Mouse (Mus musculus) midbrain, postnatal 0 days (tissue): Measurements from ENCODE around the gene Dgkq. TPM values are rescaled to one million over a fixed set of nuclear protein-coding genes. Genes with fewer than 3 reads are reported as not detected.

ENCODE experiments used
- ATAC-seq: fragments of 200-750 bp; cut with Nextera tagmentation; 2 replicates; pipeline ENCODE4 v1.8.0; 2017; ENCODE audit warnings: moderate number of reproducible peaks, mild to moderate bottlenecking, moderate TSS enrichment, moderate library complexity; ENCODE audit not compliant: low FRiP score
- DNase-seq: peaks from one replicate; pipeline ENCODE4 v3.0.0-alpha.2; 2015; ENCODE audit warnings: low spot score
- H3K27ac ChIP-seq: fragments of 300-500 bp; sonication (generic); 2 replicates; pipeline ENCODE4 v1.5.1; 2014; ENCODE audit warnings: low read depth, mild to moderate bottlenecking, low read length, mixed read lengths
- H3K27me3 ChIP-seq: fragments of 300-500 bp; sonication (generic); 2 replicates; pipeline ENCODE4 v1.6.1; 2014; ENCODE audit warnings: low read length, control low read depth, mixed read lengths; ENCODE audit not compliant: insufficient read depth
- H3K36me3 ChIP-seq: fragments of 300-500 bp; sonication (generic); 2 replicates; pipeline ENCODE4 v1.6.1; 2014; ENCODE audit warnings: low read length, control low read depth, mixed read lengths; ENCODE audit not compliant: insufficient read depth
- H3K4me1 ChIP-seq: fragments of 300-500 bp; sonication (generic); 2 replicates; pipeline ENCODE4 v1.6.1; 2014; ENCODE audit warnings: mild to moderate bottlenecking, control low read depth, antibody characterized with exemption, low read length, mixed read lengths; ENCODE audit not compliant: insufficient read depth
- H3K4me2 ChIP-seq: fragments of 300-500 bp; sonication (generic); 2 replicates; pipeline ENCODE4 v1.6.1; 2014; ENCODE audit warnings: low read depth, mild to moderate bottlenecking, low read length, mixed read lengths; ENCODE audit not compliant: poor library complexity, severe bottlenecking
- H3K4me3 ChIP-seq: fragments of 300-500 bp; sonication (generic); 2 replicates; pipeline ENCODE4 v1.5.1; 2014; ENCODE audit warnings: low read depth, mild to moderate bottlenecking, low read length, moderate library complexity
- H3K9ac ChIP-seq: fragments of 300-500 bp; sonication (generic); replicated peaks from 2 replicates; pipeline ENCODE4 v1.6.1; 2014; ENCODE audit warnings: mild to moderate bottlenecking, low read length, moderate library complexity, mixed read lengths; ENCODE audit not compliant: poor library complexity, severe bottlenecking
- H3K9me3 ChIP-seq: fragments of 300-500 bp; sonication (generic); 2 replicates; pipeline ENCODE4 v1.6.1; 2016; ENCODE audit warnings: low read length, control low read depth
- CTCF ChIP-seq: IDR thresholded peaks from 2 replicates; pipeline ENCODE4 v1.5.1; 2016; ENCODE audit warnings: antibody characterized with exemption, mild to moderate bottlenecking
- WGBS: fragments of 180-500 bp; shearing (Covaris S2); extraction: QIAGEN DNeasy Blood & Tissue Kit; methylation state at CpG from one replicate; pipeline ENCODE4 v1.1.7; 2014; 5-methylcytosine and 5-hydroxymethylcytosine counted together
- polyA plus RNA-seq: library from polyadenylated mRNA; unstranded; fragments of >200 nt; fragmentation: Nextera tagmentation; extraction: Ambion mirVana; gene quantifications from 2 replicates; pipeline ENCODE4 v1.2.1, GENCODE M21; 2015
- total RNA-seq: library from RNA; depleted of rRNA; stranded (reverse); fragments of >200 nt; gene quantifications from 2 replicates; pipeline ENCODE4 v1.2.3, GENCODE M21; 2014

Dgkq gene
- total and polyA plus RNA-seq, 2 experiments from 2014 or later, result 23.7 to 45.4 TPM

DNA sequence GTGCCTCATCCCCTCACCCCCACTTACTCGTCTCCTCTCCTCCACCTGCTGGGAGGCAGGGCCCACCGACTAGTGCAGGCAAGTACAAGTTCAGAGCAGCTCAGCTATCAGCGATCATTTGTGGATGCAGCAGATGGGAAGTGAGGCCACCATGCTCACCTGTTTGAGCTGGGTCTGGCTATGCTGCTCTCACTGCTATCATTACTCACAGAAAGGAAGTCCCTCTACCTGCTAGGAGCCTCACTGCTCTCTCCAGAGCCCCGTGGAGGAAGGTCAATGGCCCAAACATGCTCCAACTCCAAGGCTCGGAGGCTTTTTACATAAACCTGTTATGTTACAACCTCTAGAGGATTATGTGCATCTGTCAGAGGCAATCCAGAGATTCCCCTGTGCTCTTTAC, 12.1 kb downstream of the Dgkq start:
- no peak for TF ChIP-seq CTCF

DNA sequence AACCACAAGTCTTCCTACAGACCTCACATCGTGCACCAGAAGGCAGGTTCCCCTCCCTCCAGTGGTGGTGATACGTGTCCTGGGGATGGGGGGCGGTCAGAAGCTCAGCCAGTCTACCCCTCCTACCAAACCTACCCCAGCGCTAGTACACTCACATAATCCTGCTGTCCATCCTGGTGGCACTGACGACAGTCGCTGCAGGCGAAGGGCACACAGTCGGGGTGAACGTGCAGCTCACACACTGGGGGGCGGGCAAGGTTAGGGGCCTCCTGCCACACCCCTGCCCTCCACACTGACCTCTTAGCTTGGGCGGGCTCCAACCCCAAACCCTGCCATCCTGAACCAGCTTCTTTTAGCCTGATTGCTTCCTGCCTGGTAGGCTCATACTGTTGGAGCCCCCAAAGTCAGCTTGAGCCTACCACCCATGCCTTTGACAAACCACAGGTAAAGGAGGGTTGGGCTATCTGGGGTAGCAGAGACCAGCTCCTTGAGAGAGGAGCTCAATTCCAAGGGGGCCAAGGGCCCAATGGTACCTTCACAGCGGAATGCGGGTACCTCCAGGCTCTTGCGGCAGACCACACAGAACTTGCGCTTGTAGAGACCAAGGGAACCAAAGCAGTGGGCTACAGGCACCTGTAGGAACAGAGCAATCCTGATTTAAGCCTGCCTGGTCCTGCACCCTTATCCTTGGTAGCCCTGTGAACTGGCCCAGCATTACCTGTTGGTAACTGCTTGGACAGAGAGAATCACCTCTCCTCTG, 13.4 kb downstream of the Dgkq start:
- no peaks in the 10 kb centered on the region for H3K27me3 ChIP-seq
- no peaks in the 10 kb centered on the region for H3K9me3 ChIP-seq
- TF ChIP-seq CTCF, result no peak
- no peak overlapping the region for H3K4me2 ChIP-seq
- no peak overlapping the region for H3K4me3 ChIP-seq
- whole genome bisulfite sequencing, result 91% methylated on average over 15 of the region's 15 CpGs
- H3K36me3 ChIP-seq, result peaks cover 56% of the 10 kb centered on the region
- no peak overlapping the region for H3K9ac ChIP-seq
- DNase-seq (no peak), ATAC-seq (no peak)
- H3K27ac ChIP-seq, result no peak overlapping the region
- H3K4me1 ChIP-seq, result peaks cover 6% of the 10 kb centered on the region; the same call in 1 of the 2 replicates

More for the DNA sequence above, 12.1 kb downstream of the Dgkq start:
- no peaks in the 10 kb centered on the region for H3K27me3 ChIP-seq
- H3K9me3 ChIP-seq, result no peaks in the 10 kb centered on the region
- no peak overlapping the region for H3K9ac ChIP-seq
- H3K4me3 ChIP-seq, result no peak overlapping the region
- peaks cover 52% of the 10 kb centered on the region for H3K36me3 ChIP-seq
- no peak overlapping the region for H3K4me2 ChIP-seq
- peaks cover 6% of the 10 kb centered on the region; the same call in 1 of the 2 replicates for H3K4me1 ChIP-seq
- H3K27ac ChIP-seq, result no peak overlapping the region
- ATAC-seq (no peak), DNase-seq (no peak)
- 82% methylated on average over 5 of the region's 5 CpGs for WGBS

DNA sequence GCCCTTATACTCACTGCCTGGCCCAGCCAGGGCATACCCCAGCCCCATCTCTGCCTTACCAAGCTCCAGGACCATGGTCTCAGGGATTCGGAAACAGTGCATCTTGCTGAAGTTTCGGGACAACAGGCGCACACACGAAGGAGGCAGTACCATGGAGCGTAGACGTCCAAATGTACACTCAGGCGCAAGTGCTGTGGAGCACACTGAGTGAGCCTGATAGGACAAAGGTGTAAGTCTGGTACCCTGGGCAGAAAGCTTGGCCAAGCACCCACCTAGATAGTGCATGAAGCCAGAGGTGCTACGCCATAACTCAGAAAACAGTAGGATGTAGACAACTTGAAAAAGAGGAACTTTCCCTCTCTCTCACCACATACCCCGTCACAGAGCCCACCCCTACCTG, 14.1 kb downstream of the Dgkq start:
- no peak for TF ChIP-seq CTCF
- H3K4me2 ChIP-seq, result no peak overlapping the region
- H3K4me3 ChIP-seq, result no peak overlapping the region
- WGBS, result 93% methylated on average over 9 of the region's 9 CpGs
- H3K9me3 ChIP-seq, result no peaks in the 10 kb centered on the region
- DNase-seq (no peak), ATAC-seq (no peak)
- H3K27me3 ChIP-seq, result no peaks in the 10 kb centered on the region
- no peak overlapping the region for H3K9ac ChIP-seq
- no peak overlapping the region for H3K27ac ChIP-seq
- H3K4me1 ChIP-seq, result peaks cover 6% of the 10 kb centered on the region; the same call in 1 of the 2 replicates
- H3K36me3 ChIP-seq, result peaks cover 62% of the 10 kb centered on the region

DNA sequence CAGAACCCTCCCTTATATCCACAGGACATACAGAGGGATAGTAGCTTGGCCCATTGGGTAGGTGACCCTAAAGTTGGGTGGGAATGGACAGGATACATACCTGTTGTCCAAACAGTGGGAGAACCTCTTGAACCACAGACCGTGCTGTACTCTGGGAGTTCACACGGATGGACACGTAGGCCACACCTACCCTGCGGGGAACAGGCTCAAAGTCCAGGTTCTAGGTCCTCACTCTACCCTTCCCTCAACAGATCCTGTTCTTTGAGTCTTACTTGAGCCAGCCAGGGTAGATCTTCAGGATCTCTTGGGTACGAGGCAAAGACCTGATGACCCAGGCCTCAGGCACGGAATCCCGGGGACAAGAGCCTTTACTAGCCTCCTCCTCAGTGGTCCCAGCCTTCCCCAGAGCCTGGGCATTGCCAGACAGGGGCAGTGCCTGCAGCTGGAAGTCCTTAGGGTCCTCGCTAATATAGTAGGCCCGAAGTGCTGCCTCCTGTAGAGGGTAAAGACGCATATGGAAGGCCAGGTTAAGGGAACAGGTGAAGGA, 15.0 kb downstream of the Dgkq start:
- H3K4me1 ChIP-seq, result peaks cover 2% of the 10 kb centered on the region; the same call in 1 of the 2 replicates
- peaks cover 69% of the 10 kb centered on the region for H3K36me3 ChIP-seq
- H3K9me3 ChIP-seq, result no peaks in the 10 kb centered on the region
- H3K4me3 ChIP-seq, result no peak overlapping the region
- WGBS, result 96% methylated on average over 10 of the region's 10 CpGs
- no peak overlapping the region for H3K4me2 ChIP-seq
- no peak for ATAC-seq
- TF ChIP-seq CTCF, result no peak
- DNase-seq, result no peak
- H3K27ac ChIP-seq, result no peak overlapping the region
- no peaks in the 10 kb centered on the region for H3K27me3 ChIP-seq
- H3K9ac ChIP-seq, result no peak overlapping the region

DNA sequence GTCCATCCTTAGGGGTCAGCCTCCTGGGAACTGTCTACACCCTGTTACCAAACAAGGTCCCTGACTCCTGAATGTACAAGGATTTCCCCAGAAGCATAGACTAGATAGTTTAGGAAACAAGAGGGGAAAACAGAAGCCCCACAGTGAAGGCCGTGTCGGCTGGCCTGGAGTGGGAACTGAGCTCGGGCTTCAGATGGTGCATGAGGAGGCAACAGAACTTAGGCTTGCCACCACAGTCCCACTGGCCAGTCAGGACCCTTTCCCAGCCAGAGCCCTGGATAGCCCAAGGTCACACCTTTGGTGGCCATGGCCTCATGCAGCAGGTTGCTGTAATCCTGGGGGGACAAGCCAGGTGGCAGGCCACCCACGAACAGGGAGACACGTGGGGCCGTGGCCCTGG, 16.1 kb downstream of the Dgkq start:
- ATAC-seq, result no peak
- WGBS, result 90% methylated on average over 6 of the region's 6 CpGs

DNA sequence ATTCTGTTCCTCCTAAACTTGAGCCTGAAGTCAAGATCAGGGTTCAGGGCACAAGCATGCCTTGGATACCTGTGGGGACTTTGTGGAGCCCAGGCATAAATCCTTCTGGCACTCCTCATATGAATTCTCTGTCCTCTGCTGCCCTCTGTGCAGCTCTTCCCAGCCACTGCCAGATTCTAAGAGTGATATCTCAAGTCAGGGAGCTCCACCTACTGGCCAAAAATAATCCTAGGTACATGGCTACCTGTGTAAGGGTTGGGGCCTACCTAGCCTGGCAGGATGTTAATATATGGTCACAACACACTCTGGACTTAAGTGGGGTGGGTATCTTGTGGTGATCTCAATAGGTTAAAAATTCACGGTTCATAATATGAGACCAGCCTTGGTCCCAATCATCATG, 17.6 kb downstream of the Dgkq start:
- Histone ChIP-seq H3K9me3 (no peaks in the 10 kb centered on the region), H3K9ac (no peak overlapping the region), H3K4me2 (no peak overlapping the region), H3K27me3 (no peaks in the 10 kb centered on the region), H3K36me3 (peaks cover 72% of the 10 kb centered on the region), H3K4me1 (no peaks in the 10 kb centered on the region), H3K27ac (no peak overlapping the region), H3K4me3 (no peak overlapping the region)
- TF ChIP-seq CTCF, result peak; percentile 90
- ATAC-seq, result peak; percentile 55; the same call in 1 of the 2 replicates
- DNase-seq, result peak; percentile 84
- 76% methylated on average over 1 of the region's 1 CpGs for WGBS

More for the DNA sequence above, 16.1 kb downstream of the Dgkq start:
- H3K27me3 ChIP-seq, result no peaks in the 10 kb centered on the region
- no peaks in the 10 kb centered on the region; the same call in 1 of the 2 replicates for H3K4me1 ChIP-seq
- no peak overlapping the region for H3K4me2 ChIP-seq
- no peak for TF ChIP-seq CTCF
- H3K4me3 ChIP-seq, result no peak overlapping the region
- no peak overlapping the region for H3K9ac ChIP-seq
- no peaks in the 10 kb centered on the region for H3K9me3 ChIP-seq
- DNase-seq, result no peak
- peaks cover 78% of the 10 kb centered on the region for H3K36me3 ChIP-seq
- H3K27ac ChIP-seq, result no peak overlapping the region
